Mouse (Mus musculus) megakaryocyte, embryonic 14.5 days (primary cell): ENCODE results near the gene Krt24. TPM values are rescaled to one million over a fixed set of nuclear protein-coding genes. Genes with fewer than 3 reads are reported as not detected.

Source experiments
- H3K27me3 ChIP-seq: replicated peaks from 2 replicates; pipeline ENCODE3; 2012; ENCODE audit warnings: inconsistent platforms
- H3K36me3 ChIP-seq: replicated peaks from 2 replicates; pipeline ENCODE3; 2012; ENCODE audit warnings: low read length, inconsistent platforms, mixed read lengths
- H3K4me1 ChIP-seq: 2 replicates; pipeline ENCODE4 v1.6.1; 2012; ENCODE audit warnings: inconsistent platforms
- H3K4me3 ChIP-seq: replicated peaks from 2 replicates; pipeline ENCODE3; 2012; ENCODE audit warnings: moderate library complexity, mild to moderate bottlenecking, inconsistent platforms
- H3K9me3 ChIP-seq: 2 replicates; pipeline ENCODE4 v1.6.1; 2012; ENCODE audit warnings: inconsistent platforms
- FLI1 ChIP-seq: IDR thresholded peaks from 2 replicates; pipeline ENCODE4 v1.6.1; 2012; ENCODE audit warnings: low read length, inconsistent platforms, mixed read lengths
- GATA1 ChIP-seq: IDR thresholded peaks from 3 replicates; pipeline ENCODE4 v1.6.1; 2012; ENCODE audit warnings: mixed read lengths, low read length, inconsistent platforms, borderline replicate concordance
- polyA plus RNA-seq: library from polyadenylated mRNA; stranded (reverse); fragments of >175 nt; gene quantifications from 2 replicates; pipeline ENCODE4 v1.2.3, GENCODE M21; 2012; ENCODE audit warnings: low replicate concordance; ENCODE audit not compliant: insufficient read depth

The Krt24 gene
- polyA plus RNA-seq, 1 experiment: not detected

DNA sequence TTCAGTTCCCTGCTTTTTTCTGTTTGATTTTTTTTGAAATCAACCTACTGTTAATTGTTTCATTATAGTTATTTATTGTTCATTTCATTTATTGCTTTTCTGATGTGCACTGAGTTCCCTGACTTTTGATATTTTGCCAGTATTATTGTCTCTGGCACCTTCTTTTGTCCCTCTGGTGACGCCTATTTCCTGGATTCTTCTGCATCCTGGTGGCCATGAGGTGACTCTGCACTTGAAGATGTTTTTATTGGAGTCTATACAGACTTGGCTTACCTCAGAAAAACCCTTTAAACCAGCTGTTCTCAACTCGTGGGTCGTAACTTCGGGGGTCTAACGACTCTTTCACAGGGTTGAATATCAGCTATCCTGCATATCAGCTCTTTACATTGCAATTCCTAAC lies 10.0 kb upstream of the Krt24 start:
- Histone ChIP-seq H3K36me3 (no peaks in the 10 kb centered on the region), H3K27me3 (peaks cover 4% of the 10 kb centered on the region), H3K9me3 (0 out of 2 replicates have a peak, but pooled peaks cover 4% of the 10 kb centered on the region), H3K4me1 (no peaks in the 10 kb centered on the region), H3K4me3 (no peak overlapping the region)
- no peak for TF ChIP-seq GATA1
- TF ChIP-seq FLI1: no peak

DNA sequence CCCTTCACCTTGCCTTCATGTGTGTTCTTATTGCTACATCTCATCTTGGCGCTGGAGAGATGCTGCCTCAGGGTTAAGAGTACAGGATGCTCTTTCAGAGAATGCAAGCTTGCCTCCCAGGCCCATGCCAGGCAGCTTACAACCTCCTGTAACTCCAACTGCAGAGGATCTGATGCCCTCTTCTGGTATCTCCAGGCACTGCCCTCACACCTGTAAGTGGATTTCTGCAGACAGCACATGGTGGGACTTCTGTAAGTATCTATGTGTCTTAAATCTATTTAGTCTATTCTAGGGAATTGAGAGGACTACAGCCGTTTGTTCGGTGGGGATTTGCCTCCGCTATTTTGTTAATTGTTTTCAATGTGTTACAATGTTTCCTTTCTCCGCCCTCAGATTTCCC lies 7.8 kb upstream of the Krt24 start:
- no peaks in the 10 kb centered on the region for H3K4me1 ChIP-seq
- no peak for TF ChIP-seq GATA1
- TF ChIP-seq FLI1: no peak

DNA sequence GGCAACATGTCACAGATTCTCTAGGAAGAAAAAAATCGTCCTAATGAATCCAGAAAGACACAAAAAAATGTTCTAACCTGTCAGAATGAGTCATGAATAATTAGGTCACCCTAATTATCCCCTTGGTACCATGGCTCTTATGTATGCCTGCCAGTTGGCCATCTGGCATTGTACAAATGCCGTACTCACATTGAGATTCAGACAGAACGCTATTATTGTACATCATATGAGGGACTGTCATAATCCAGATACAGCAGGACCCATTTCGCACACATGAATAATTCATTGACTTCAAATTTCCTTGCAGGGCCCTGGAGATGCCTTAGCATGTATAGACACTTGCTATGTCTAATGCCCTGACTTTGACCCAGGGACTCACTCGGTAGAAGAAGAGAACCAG lies 1.1 kb downstream of the Krt24 start:
- Histone ChIP-seq H3K36me3 (no peaks in the 10 kb centered on the region), H3K9me3 (no peaks in the 10 kb centered on the region), H3K4me1 (no peaks in the 10 kb centered on the region), H3K27me3 (peaks cover 20% of the 10 kb centered on the region), H3K4me3 (no peak overlapping the region)
- TF ChIP-seq FLI1 (no peak), GATA1 (no peak)

More for the DNA sequence above, 7.8 kb upstream of the Krt24 start:
- H3K36me3 ChIP-seq: no peaks in the 10 kb centered on the region
- no peak overlapping the region for H3K4me3 ChIP-seq
- H3K9me3 ChIP-seq: 0 out of 2 replicates have a peak, but pooled peaks cover 4% of the 10 kb centered on the region
- peaks cover 4% of the 10 kb centered on the region for H3K27me3 ChIP-seq

DNA sequence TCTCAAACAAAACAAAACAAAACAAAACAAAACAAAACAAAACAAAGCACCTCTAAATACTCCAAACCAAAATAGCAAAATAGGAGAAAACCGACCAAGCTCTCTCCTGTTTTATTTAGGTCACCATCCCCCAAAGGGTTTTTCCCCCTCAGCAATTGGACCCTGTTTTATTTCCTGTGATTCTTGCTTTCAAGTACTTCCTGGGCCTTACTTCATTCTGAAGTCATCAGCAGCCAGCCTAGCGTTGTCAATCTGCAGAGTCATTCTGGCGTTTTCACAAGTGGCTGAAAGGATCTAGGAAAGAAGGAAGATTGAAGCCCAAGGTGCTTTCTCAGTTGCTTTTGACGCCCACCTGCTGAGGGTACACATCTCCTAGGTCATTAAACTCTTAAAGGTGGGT lies 1.7 kb downstream of the Krt24 start:
- no peaks in the 10 kb centered on the region for H3K36me3 ChIP-seq
- no peaks in the 10 kb centered on the region for H3K9me3 ChIP-seq
- H3K27me3 ChIP-seq: peaks cover 20% of the 10 kb centered on the region
- TF ChIP-seq FLI1: no peak
- no peak for TF ChIP-seq GATA1
- H3K4me3 ChIP-seq: no peak overlapping the region
- H3K4me1 ChIP-seq: no peaks in the 10 kb centered on the region

DNA sequence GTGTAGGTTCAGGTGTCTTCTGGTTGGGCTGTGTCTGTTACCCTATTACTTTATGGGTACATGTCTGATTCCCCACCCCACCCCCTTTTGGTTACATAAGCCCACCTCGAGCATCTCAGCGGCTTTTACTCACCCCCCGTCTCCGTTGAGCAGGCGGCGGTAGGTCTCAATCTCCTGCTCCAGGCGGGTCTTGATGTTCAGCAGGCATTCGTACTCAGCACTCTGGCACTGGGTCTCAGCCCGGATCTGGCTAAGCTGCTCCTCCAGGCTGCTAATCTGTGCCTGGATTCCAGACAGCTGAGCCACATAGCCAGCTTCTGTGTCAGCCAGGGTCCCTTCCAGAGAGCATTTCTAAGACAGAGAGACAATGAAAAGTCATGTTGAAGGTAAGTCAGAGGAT lies 3.9 kb downstream of the Krt24 start:
- TF ChIP-seq FLI1 (no peak), GATA1 (no peak)
- no peaks in the 10 kb centered on the region for H3K4me1 ChIP-seq
- H3K9me3 ChIP-seq: no peaks in the 10 kb centered on the region
- H3K27me3 ChIP-seq: peaks cover 23% of the 10 kb centered on the region
- H3K36me3 ChIP-seq: no peaks in the 10 kb centered on the region
- no peak overlapping the region for H3K4me3 ChIP-seq

DNA sequence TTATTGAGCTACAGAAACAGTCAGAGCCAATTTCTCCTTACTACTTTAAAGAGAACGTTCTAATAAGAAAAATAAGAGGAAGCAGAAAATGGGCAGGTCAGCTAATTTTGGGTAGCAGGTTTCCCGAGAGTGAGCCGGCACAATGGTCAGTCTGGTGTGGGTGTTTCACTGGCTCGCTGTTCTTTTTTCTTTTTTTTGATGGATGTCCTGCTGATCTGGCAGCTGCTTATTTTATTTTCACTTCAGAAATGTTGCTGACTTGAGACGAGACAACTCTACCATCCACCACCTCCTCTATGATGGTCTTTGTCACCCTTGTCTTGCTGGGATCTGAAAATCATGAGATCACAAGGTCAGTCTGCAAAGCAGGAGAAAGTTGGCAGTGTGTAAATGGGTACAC lies 5.1 kb downstream of the Krt24 start:
- H3K4me1 ChIP-seq: no peaks in the 10 kb centered on the region
- no peak for TF ChIP-seq GATA1
- no peak for TF ChIP-seq FLI1
- no peaks in the 10 kb centered on the region for H3K9me3 ChIP-seq
- peaks cover 24% of the 10 kb centered on the region for H3K27me3 ChIP-seq
- no peak overlapping the region for H3K4me3 ChIP-seq
- H3K36me3 ChIP-seq: no peaks in the 10 kb centered on the region

DNA sequence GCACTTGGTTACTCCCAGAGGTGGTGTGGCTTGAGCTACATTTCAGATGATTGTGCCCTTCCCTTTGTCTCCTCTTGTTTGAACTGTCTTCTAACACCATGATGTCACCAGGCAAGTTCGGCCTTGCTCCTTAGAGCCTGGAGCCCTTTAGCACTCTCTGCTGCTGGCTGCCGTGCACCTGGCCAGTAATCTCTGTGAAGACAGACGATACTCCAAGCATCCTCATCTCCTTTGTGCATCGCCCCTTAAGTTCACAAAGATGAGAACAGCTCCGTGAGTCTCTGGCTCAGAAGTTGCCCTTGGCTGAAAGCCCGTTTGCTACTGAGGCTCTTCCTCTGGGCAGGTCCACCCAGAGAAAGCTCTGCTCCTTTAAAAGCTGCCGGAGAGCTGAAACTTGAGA lies 8.3 kb downstream of the Krt24 start:
- Histone ChIP-seq H3K9me3 (no peaks in the 10 kb centered on the region), H3K4me1 (no peaks in the 10 kb centered on the region), H3K4me3 (no peak overlapping the region), H3K36me3 (no peaks in the 10 kb centered on the region), H3K27me3 (peaks cover 20% of the 10 kb centered on the region)
- TF ChIP-seq FLI1 (no peak), GATA1 (no peak)

DNA sequence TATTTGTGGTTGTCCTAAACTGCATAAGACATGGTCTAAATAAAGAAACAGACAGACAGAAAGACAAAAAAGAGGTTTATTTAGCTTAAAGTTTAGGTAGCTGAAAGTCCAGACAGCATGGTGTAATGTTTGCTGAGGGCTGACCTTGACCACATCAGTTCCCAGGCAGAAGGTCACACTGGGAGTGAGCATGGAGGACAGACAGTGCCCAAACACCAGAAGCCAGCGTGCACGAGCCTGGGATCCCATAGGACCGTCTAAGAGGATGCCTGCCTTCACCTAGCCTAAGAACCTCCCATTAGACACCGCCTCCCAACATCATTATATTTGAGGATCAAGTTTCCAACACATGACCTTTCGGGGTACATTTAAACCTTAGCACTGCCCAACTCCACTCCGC lies 9.4 kb downstream of the Krt24 start:
- TF ChIP-seq FLI1: no peak
- no peak for TF ChIP-seq GATA1
- Histone ChIP-seq H3K36me3 (no peaks in the 10 kb centered on the region), H3K9me3 (no peaks in the 10 kb centered on the region), H3K4me1 (no peaks in the 10 kb centered on the region), H3K27me3 (peaks cover 18% of the 10 kb centered on the region), H3K4me3 (no peak overlapping the region)

DNA sequence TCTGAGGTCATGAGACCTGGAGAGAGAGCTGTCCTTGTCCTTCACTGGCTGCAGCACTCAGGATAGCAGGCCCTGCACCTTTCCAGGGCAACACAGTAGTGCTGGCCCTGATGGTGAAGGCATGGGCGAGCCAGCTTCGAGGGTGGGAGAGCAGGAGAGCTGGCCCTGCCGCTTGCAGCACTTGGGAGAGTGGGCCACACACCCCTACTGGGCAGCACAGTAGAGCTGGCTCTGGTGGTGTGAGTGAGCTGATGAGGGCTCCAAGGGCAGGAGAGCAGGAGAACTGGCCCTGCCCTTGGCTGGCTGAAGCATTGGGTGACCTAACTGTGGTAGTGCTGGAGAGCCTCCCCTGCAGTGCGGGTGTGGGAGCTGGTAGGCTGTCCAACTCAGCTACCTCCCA lies 12.3 kb downstream of the Krt24 start:
- Histone ChIP-seq H3K4me3 (no peak overlapping the region), H3K4me1 (no peaks in the 10 kb centered on the region), H3K36me3 (no peaks in the 10 kb centered on the region), H3K27me3 (peaks cover 18% of the 10 kb centered on the region), H3K9me3 (no peaks in the 10 kb centered on the region)
- TF ChIP-seq GATA1: no peak
- no peak for TF ChIP-seq FLI1

DNA sequence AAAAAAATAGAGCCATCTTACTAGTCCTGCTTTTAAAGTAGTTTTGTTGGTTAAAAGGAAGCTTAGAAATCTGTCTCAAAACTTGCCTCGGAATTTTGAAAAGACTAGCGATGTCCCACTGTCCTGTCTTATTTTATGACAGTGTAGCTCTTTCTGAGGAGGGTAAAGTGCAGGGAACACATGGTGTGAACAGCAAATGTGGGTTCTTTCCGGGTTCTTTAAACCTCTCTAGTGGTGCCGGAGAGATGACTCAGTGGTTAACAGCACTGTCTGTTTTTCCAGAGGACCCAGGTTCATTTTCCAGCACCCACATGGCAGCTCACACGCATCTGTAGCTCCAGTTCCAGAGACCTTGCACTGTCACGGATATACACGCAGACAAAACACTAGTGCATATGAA lies 15.9 kb downstream of the Krt24 start:
- no peaks in the 10 kb centered on the region for H3K9me3 ChIP-seq
- TF ChIP-seq GATA1 (no peak), FLI1 (no peak)
- H3K27me3 ChIP-seq: peaks cover 27% of the 10 kb centered on the region
- no peaks in the 10 kb centered on the region for H3K4me1 ChIP-seq
- no peak overlapping the region for H3K4me3 ChIP-seq
- H3K36me3 ChIP-seq: no peaks in the 10 kb centered on the region

DNA sequence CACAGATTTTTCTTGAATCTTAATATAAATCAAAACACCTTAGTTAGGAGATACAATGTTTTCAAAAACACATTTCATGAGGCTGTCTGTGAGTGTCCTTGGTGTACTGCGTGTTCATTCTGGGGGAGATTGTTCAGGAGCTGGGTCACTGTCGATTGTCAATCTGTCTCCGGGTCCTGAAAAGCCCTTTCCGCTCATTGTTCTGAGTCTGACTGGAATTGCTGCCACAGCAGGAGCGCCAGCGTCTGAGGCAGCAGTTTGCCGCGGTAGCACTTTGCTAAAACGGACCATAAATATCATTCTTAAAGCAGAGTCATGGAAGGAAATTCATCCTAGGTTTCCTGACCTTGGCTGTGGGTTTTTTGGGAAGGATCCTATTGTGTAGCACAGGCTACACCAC lies 19.3 kb downstream of the Krt24 start:
- Histone ChIP-seq H3K36me3 (no peaks in the 10 kb centered on the region), H3K4me1 (no peaks in the 10 kb centered on the region), H3K4me3 (no peak overlapping the region), H3K27me3 (peaks cover 26% of the 10 kb centered on the region), H3K9me3 (no peaks in the 10 kb centered on the region)
- TF ChIP-seq GATA1 (no peak), FLI1 (no peak)
